Mouse (Mus musculus): ENCODE measurements at regions not wholly inside any gene's neighbourhood (a gene's known extent, or its start where the extent isn't known, plus 50 kb on each side); places are given as distances from the start of the nearest gene placed in this dataset.

DNA sequence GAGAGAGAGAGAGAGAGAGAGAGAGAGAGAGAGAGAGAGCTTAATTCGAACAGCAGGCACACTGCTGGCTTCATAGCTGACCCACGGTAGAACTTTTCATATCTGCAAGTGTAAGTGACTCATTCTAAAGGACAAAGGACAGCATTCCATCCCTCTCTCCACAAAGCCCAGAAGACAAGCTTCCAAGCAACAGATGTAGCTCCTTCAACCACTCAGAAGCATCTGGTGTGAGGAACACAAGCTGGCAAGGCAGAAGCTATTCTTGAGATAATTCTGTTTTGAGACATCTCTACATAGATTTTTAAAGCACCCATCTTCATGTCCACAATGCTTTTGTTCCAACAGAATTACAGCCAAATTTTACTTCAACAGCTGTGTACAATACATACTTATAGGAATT, 294.2 kb upstream of the Gria1 start:
- no peaks in the 10 kb centered on the region for H3K79me2 ChIP-seq (ENCODE audit: control insufficient read depth, insufficient read depth)
- no peak for TF ChIP-seq CEBPB (IDR thresholded peaks at IDR 0.05; ENCODE audit: low read depth)
- TF ChIP-seq FOSL1 (IDR thresholded peaks at IDR 0.05; ENCODE audit: insufficient read depth, low read length, poor library complexity, severe bottlenecking) = no peak
- no peaks in the 10 kb centered on the region for H3K27me3 ChIP-seq (ENCODE audit: control insufficient read depth, insufficient read depth, insufficient read length)
- H3K36me3 ChIP-seq (ENCODE audit: control insufficient read depth, insufficient read depth) = no peaks in the 10 kb centered on the region
- no peak overlapping the region for H3ac ChIP-seq (ENCODE audit: control insufficient read depth, insufficient read length, low read depth)
- H3K4me3 ChIP-seq (ENCODE audit: insufficient read depth, poor library complexity, severe bottlenecking) = no peak overlapping the region
- no peaks in the 10 kb centered on the region for H3K79me3 ChIP-seq (ENCODE audit: low read depth)

DNA sequence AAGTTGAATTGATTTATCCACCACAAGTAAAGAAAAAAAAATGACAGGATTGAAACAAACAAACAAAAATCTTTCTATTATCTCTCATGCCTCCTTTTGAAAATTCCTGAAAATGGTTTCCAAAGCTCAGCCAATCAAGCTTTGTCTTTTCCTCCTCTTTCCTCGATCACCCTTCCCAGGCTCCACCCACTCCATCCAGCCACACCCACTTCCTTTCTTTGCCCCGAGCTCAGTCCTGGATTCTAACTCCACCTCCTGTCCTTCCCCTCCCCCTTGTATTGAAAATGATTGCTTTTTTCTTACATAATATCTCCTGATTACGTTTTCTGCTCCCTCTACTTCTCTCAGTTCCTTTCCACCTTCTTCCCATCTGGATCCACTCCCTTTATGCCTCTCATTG, 286.0 kb upstream of the Gria1 start:
- Histone ChIP-seq H3K27me3 (ENCODE audit: control insufficient read depth, insufficient read depth, insufficient read length) (no peaks in the 10 kb centered on the region), H3K79me2 (ENCODE audit: control insufficient read depth, insufficient read depth) (no peaks in the 10 kb centered on the region), H3K79me3 (ENCODE audit: low read depth) (no peaks in the 10 kb centered on the region), H3ac (ENCODE audit: control insufficient read depth, insufficient read length, low read depth) (no peak overlapping the region), H3K36me3 (ENCODE audit: control insufficient read depth, insufficient read depth) (no peaks in the 10 kb centered on the region), H3K4me3 (ENCODE audit: insufficient read depth, poor library complexity, severe bottlenecking) (no peak overlapping the region)
- TF ChIP-seq MYOG (IDR thresholded peaks at IDR 0.05; ENCODE audit: control insufficient read depth, extremely low read depth, insufficient read length) (no peak), CEBPB (IDR thresholded peaks at IDR 0.05; ENCODE audit: low read depth) (no peak), CTCF (IDR thresholded peaks at IDR 0.05; ENCODE audit: control insufficient read depth, insufficient read depth, insufficient read length) (no peak)

GRCm38 (mm10) chr11:56726161-56726560, 285.0 kb upstream of the Gria1 start:
- Histone ChIP-seq H3K27me3 (ENCODE audit: control insufficient read depth, insufficient read depth, insufficient read length) (no peaks in the 10 kb centered on the region), H3K36me3 (ENCODE audit: control insufficient read depth, insufficient read depth) (no peaks in the 10 kb centered on the region), H3K4me3 (ENCODE audit: insufficient read depth, poor library complexity, severe bottlenecking) (no peak overlapping the region), H3K79me2 (ENCODE audit: control insufficient read depth, insufficient read depth) (no peaks in the 10 kb centered on the region), H3ac (ENCODE audit: control insufficient read depth, insufficient read length, low read depth) (no peak overlapping the region), H3K79me3 (ENCODE audit: low read depth) (no peaks in the 10 kb centered on the region)
- TF ChIP-seq MAX (IDR thresholded peaks at IDR 0.05) (no peak), CEBPB (IDR thresholded peaks at IDR 0.05; ENCODE audit: low read depth) (no peak), FOSL1 (IDR thresholded peaks at IDR 0.05; ENCODE audit: insufficient read depth, low read length, poor library complexity, severe bottlenecking) (no peak), CTCF (IDR thresholded peaks at IDR 0.05; ENCODE audit: control insufficient read depth, insufficient read depth, insufficient read length) (no peak), MYOD1 (IDR thresholded peaks at IDR 0.05; ENCODE audit: control insufficient read depth, insufficient read length, low read depth) (no peak), MYOG (IDR thresholded peaks at IDR 0.05; ENCODE audit: control insufficient read depth, extremely low read depth, insufficient read length) (no peak), USF1 (IDR thresholded peaks at IDR 0.05; ENCODE audit: low read depth) (no peak)

- no peaks in the 10 kb centered on the region for H3K36me3 ChIP-seq (ENCODE audit: control insufficient read depth, insufficient read depth)
- no peaks in the 10 kb centered on the region for H3K79me3 ChIP-seq (ENCODE audit: low read depth)
- TF ChIP-seq MYOG (IDR thresholded peaks at IDR 0.05; ENCODE audit: control insufficient read depth, extremely low read depth, insufficient read length) = no peak
- no peak for TF ChIP-seq CTCF (IDR thresholded peaks at IDR 0.05; ENCODE audit: control insufficient read depth, insufficient read depth, insufficient read length)
- no peak for TF ChIP-seq FOSL1 (IDR thresholded peaks at IDR 0.05; ENCODE audit: insufficient read depth, low read length, poor library complexity, severe bottlenecking)
- TF ChIP-seq MAX (IDR thresholded peaks at IDR 0.05) = no peak
- no peak for TF ChIP-seq MYOD1 (IDR thresholded peaks at IDR 0.05; ENCODE audit: control insufficient read depth, insufficient read length, low read depth)
- no peak for TF ChIP-seq CEBPB (IDR thresholded peaks at IDR 0.05; ENCODE audit: low read depth)
- no peak for TF ChIP-seq USF1 (IDR thresholded peaks at IDR 0.05; ENCODE audit: low read depth)
- no peaks in the 10 kb centered on the region for H3K27me3 ChIP-seq (ENCODE audit: control insufficient read depth, insufficient read depth, insufficient read length)
- H3ac ChIP-seq (ENCODE audit: control insufficient read depth, insufficient read length, low read depth) = no peak overlapping the region
- no peaks in the 10 kb centered on the region for H3K79me2 ChIP-seq (ENCODE audit: control insufficient read depth, insufficient read depth)
- H3K4me3 ChIP-seq (ENCODE audit: insufficient read depth, poor library complexity, severe bottlenecking) = no peak overlapping the region
Measured at GRCm38 (mm10) chr11:56727556-56727955, 283.6 kb upstream of the Gria1 start.

DNA sequence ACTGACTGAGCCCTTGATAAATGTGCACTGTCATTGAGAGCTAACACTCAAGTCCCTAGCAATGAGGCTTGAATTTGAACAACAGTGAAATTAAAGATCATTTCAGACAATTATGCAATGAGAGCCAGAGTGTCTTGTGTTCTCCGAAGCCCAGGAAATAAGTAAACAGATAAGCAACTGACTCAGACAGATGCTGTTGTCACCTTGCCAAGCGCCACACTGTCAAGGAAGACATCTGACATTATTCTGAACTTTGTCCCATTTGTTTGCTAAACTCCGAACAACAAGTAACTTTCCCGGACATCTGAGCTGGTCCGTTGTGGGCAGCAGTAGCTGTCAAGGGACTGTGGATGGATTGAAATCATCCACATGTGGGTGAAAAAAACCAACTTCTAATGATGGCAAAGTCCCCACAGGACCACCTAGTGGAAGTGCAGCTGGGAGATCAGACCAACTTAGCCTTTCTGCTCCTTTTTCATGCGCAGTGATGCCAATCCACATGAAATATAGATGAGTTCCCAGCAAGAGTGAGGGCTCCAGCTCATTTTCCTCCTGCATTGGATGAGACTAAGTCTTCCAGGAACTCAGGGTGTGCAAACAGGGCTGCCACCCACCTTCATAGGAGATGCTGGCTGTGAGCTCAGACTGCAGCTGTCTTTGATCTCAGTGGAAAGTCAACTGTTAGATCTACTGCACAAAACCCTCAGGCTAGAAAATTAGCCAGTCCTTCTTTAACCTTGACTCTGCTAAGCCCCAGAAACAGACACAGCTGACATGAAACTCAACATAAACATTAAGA, 282.8 kb upstream of the Gria1 start:
- no peaks in the 10 kb centered on the region for H3K27me3 ChIP-seq (ENCODE audit: control insufficient read depth, insufficient read depth, insufficient read length)

DNA sequence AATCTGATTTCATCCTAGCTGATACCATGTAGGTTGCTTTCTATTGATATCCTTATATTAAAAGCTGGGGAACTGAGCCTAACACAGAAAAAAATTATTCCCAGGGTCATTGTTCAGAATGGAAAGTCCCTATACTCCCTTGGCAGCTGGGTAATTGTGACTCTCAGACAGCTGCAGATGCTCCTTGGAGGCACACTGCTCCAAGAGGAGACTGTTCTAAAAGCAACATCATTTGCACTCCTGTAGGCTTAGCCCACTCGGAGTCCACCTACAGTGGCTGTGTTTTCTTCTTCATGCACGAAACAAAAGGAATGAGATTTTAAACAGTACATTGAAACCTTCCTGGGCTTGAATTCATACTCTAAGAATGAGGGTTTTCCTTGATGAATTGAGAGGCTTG, 269.3 kb upstream of the Gria1 start:
- Histone ChIP-seq H3K4me3 (ENCODE audit: insufficient read depth, poor library complexity, severe bottlenecking) (no peak overlapping the region), H3K79me3 (ENCODE audit: low read depth) (no peaks in the 10 kb centered on the region), H3ac (ENCODE audit: control insufficient read depth, insufficient read length, low read depth) (no peak overlapping the region), H3K27me3 (ENCODE audit: control insufficient read depth, insufficient read depth, insufficient read length) (no peaks in the 10 kb centered on the region), H3K79me2 (ENCODE audit: control insufficient read depth, insufficient read depth) (no peaks in the 10 kb centered on the region), H3K36me3 (ENCODE audit: control insufficient read depth, insufficient read depth) (no peaks in the 10 kb centered on the region)
- TF ChIP-seq MYOD1 (IDR thresholded peaks at IDR 0.05; ENCODE audit: control insufficient read depth, insufficient read length, low read depth) (no peak), MAX (IDR thresholded peaks at IDR 0.05) (no peak), USF1 (IDR thresholded peaks at IDR 0.05; ENCODE audit: low read depth) (no peak)

More for the DNA sequence above, 282.8 kb upstream of the Gria1 start:
- no peaks in the 10 kb centered on the region for H3K79me2 ChIP-seq (ENCODE audit: control insufficient read depth, insufficient read depth)
- H3ac ChIP-seq (ENCODE audit: control insufficient read depth, insufficient read length, low read depth) = no peak overlapping the region
- H3K4me3 ChIP-seq (ENCODE audit: insufficient read depth, poor library complexity, severe bottlenecking) = no peak overlapping the region
- no peaks in the 10 kb centered on the region for H3K79me3 ChIP-seq (ENCODE audit: low read depth)
- no peaks in the 10 kb centered on the region for H3K36me3 ChIP-seq (ENCODE audit: control insufficient read depth, insufficient read depth)
- no peak for TF ChIP-seq MYOG (IDR thresholded peaks at IDR 0.05; ENCODE audit: control insufficient read depth, extremely low read depth, insufficient read length)
- TF ChIP-seq FOSL1 (IDR thresholded peaks at IDR 0.05; ENCODE audit: insufficient read depth, low read length, poor library complexity, severe bottlenecking) = no peak
- TF ChIP-seq CTCF (IDR thresholded peaks at IDR 0.05; ENCODE audit: control insufficient read depth, insufficient read depth, insufficient read length) = no peak
- TF ChIP-seq CEBPB (IDR thresholded peaks at IDR 0.05; ENCODE audit: low read depth) = no peak
- no peak for TF ChIP-seq MAX (IDR thresholded peaks at IDR 0.05)
- no peak for TF ChIP-seq MYOD1 (IDR thresholded peaks at IDR 0.05; ENCODE audit: control insufficient read depth, insufficient read length, low read depth)
- no peak for TF ChIP-seq USF1 (IDR thresholded peaks at IDR 0.05; ENCODE audit: low read depth)

Data from C2C12 (cell line).